Mouse (Mus musculus): ENCODE measurements around the gene Dpf1.
A peak's percentile ranks its signal among the peaks of the same experiment; 100 is the strongest.

Dpf1 gene

GRCm38 (mm10) chr7:29288079-29288478 lies 15.7 kb upstream of the Dpf1 start:
- DNase-seq (ENCODE audit: low read depth in 2 of 2, low spot score in 2 of 2), result no peak

- peak; percentile 55 to 69 for DNase-seq (ENCODE audit: low read depth in 2 of 2, low spot score in 2 of 2)
Measured at GRCm38 (mm10) chr7:29288942-29289638, 14.7 kb upstream of the Dpf1 start, which contains the start of gene Ppp1r14a. Gene Ppp1r14a, plus strand, starts transcription at chr7:29289308.

- DNase-seq (ENCODE audit: low read depth in 2 of 2, low spot score in 2 of 2), result no peak
Measured at GRCm38 (mm10) chr7:29289856-29290255, 13.9 kb upstream of the Dpf1 start.

DNA sequence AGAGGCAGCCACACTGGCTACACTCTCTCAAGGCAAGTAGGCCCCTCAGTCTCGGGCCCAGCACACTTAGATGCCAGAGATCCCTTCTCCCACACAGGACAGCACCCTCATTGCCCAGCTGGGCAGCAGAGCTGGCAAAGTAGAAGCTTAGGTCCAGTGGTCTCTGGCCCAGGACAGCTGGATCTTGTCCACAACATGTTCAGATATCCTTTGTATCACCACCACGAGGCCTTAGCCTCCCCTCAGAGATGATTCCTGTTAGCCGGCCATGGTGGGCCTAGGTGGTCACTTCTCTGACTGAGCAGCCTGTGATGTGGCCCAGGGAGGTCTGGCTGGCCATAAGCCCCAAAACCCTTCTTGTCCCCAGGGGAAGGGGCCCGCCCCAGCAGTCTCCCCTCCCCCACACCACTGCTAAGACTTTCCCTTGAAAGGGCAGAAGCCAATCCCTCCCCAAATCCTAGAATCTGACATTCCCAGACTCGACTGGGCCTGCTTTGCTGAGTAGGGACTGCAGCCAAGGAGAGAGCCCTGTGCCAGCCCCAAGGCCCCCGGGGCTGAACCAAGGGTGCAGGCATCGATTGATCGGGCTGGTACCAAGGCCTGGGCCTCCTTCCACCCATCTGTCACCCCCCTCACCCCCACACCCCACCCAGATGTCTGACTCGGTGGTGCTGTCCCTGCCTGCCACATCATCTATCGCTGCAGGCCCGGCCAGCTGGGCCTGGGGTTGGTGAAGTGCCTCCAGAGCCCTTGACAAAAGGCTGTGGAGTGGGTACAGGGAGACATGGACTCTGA lies 12.9 kb upstream of the Dpf1 start:
- no peak for DNase-seq (ENCODE audit: low read depth in 2 of 2, low spot score in 2 of 2)

GRCm38 (mm10) chr7:29291616-29292457 lies 11.9 kb upstream of the Dpf1 start:
- DNase-seq (ENCODE audit: low read depth in 2 of 2, low spot score in 2 of 2), result no peak

GRCm38 (mm10) chr7:29292458-29293098 lies 11.2 kb upstream of the Dpf1 start:
- no peak for DNase-seq (ENCODE audit: low read depth in 2 of 2, low spot score in 2 of 2)

- no peak for DNase-seq (ENCODE audit: low read depth in 2 of 2, low spot score in 2 of 2)
Measured at GRCm38 (mm10) chr7:29293131-29294065, 10.4 kb upstream of the Dpf1 start.

DNA sequence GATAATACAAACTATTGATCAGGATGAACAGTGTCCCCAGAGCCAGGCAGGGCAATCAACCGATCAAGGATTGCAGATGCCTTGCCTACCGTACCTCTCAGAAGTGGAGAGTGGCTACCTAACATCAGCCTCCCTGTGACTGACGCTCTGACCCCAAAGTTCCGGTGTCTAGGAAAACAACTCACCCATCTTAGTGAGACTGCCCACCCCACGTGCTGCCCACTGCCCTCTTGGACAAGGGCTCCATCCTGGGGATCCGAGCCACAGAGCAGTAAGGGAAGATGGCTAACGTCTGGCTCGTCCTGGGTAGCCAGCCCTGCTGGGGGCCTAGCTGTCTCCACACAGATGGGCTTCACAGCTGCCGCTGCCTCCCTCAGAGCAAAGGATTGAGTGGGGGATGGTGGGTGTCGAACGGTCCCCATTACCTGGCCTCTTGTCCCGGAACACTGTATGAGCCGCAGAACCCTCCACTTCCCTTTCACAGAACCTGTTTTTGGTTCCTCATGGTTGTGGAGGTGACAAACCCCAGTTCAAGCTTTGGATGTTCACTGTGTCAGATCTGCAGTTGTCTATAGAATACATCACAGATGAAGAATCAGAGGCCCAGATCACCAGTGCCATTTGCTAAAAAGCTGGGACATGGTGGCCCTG lies 9.5 kb upstream of the Dpf1 start:
- DNase-seq (ENCODE audit: low read depth in 2 of 2, low spot score in 2 of 2), result no peak

DNA sequence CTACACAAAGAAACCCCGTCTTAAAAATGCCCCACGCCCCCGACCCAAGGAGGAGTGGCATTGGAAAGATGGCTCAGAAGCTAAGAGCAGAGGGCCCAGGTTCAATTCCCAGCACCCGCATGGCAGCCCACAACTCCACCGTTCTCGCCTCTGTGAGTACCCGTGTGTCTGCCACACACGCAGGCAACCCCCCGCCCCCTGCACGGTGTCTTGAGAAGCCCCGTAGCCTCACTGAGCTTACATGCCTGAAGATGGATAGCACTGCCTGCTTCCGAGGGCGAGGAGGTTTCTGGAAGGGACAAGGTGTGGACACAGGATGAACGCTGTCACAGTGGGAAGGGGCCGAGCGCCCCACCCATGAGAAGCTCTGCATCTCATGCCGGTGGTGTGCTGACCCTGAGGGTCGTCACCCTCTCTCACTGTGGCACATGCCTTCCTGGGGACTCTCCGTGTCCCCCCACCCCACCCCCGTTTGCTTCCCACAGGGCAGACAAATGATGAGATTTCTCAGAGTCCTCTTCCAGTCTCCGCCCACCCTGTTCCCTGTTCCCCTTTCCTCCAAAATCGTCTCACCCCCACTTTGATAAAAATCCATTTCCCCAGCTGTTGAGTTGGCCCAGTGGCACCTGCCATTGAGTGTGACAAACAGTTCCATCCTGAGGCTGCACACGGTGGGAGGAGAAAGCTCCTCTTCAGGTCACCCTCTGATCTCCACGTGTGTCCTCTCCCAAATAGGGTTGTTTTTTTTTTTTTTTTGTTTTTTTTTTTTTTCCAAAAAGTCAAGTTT lies 7.7 kb upstream of the Dpf1 start:
- DNase-seq (ENCODE audit: low read depth in 2 of 2, low spot score in 2 of 2), result no peak

GRCm38 (mm10) chr7:29296998-29297397 lies 6.8 kb upstream of the Dpf1 start:
- peak; percentile 34 to 59 for DNase-seq (ENCODE audit: low read depth in 2 of 2, low spot score in 2 of 2)

GRCm38 (mm10) chr7:29301127-29301566 lies 2.6 kb upstream of the Dpf1 start:
- DNase-seq (ENCODE audit: low read depth in 2 of 2, low spot score in 2 of 2), result peak; percentile 37 to 51

DNA sequence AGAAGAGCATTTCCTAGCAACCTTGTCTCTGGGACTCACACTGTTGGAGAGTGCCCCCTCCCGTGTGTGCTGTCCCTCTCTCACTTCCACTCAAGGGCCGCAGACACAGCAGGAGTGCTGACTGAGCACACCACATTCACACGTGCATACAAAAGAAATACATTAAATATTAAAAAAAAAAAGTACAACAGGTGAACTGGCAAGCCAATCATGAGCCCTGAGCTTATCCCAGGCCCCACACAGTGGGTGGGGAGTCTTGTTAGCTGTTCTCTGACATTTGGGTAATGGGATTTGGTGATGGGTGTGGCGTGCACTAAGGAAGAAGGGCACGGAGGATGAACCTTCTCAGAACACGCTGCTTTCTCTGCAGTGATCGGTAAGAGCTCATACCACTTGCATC lies 1.1 kb upstream of the Dpf1 start:
- DNase-seq (ENCODE audit: low read depth in 2 of 2, low spot score in 2 of 2), result no peak

GRCm38 (mm10) chr7:29304463-29305262 lies 912 bp downstream of the Dpf1 start:
- no peak for DNase-seq (ENCODE audit: low read depth in 2 of 2, low spot score in 2 of 2)

DNA sequence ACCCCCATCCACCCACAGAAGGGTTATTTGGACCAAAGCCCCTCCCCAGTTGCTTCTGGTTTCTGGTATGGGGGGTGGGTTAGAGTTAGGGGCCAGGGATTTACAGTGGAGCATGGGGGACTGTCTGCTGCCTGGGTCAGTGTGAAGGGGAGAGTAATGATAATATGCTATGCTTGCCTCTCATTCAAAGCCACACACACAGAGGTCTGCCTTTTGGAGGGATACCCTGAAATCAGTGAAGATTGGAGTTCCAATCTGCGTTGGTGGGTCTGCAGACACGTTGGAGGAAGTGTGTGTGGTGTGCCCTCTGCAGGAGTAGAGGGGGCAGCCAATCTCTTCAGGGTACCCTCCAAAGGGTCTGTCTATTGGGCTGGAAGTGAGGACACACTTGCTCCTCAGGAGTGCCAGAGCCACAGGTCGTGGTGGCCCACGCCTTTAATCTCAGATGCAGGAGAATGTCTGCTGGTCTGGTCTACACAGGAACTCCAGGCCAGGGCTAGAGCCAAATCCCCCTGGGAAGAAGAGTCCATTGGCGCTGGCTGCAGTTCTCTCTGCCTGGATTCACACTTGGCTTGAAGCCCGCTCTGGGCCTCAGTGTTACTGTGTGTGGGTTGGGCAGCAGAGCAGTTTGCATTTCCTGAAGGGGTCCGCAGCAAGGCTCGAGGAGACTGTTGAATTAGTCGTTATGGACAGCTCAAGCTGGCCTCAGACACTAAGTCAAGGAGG lies 1.7 kb downstream of the Dpf1 start:
- DNase-seq (ENCODE audit: low read depth in 2 of 2, low spot score in 2 of 2), result no peak

DNA sequence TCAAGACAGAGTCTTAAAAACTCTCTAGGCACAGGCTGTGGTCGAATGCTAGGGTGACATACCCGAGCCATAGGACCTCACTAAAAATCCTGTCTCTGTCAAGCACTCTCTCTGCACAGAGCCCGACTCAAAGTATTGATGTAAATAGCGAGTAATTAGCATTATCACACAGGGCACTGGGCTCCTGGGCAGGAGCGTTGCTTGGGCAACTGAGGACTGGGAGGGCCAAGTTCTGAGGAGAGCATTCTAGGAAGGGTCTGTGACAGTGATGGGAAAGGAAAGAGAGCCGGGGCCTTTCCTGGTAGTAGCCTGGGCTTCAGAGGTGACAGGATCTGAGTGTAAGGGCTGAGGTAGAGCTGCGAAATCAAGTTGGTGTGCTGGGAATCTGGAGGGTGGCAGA lies 2.4 kb downstream of the Dpf1 start:
- no peak for DNase-seq (ENCODE audit: low read depth in 2 of 2, low spot score in 2 of 2)

- DNase-seq (ENCODE audit: low read depth in 2 of 2, low spot score in 2 of 2), result no peak
Measured at GRCm38 (mm10) chr7:29306619-29307018, 2.9 kb downstream of the Dpf1 start.
